Mouse (Mus musculus) kidney, postnatal 4 days (tissue): Measurements from ENCODE around the gene H2-M9.

Source experiments
- DNase-seq, 2 experiments: peaks; one replicate each; pipeline ENCODE4 v3.0.0; 2021; ENCODE audit warnings: mixed read lengths in 2 of 2

Gene H2-M9

GRCm38 (mm10) chr17:36642566-36642965 lies at the start of gene H2-M9:
H2-M9 (minus strand) TSS chr17:36642666.
- no peak for DNase-seq

- no peak for DNase-seq
Observed at GRCm38 (mm10) chr17:36672119-36672518, 29.7 kb upstream of the H2-M9 start, which contains the start of gene H2-M1. H2-M1 (minus strand) TSS chr17:36672219.
